Mouse (Mus musculus) layer of hippocampus, adult 18-20 months (tissue): ENCODE data around the gene Crk. TPM values are rescaled to one million over a fixed set of nuclear protein-coding genes. Genes with fewer than 3 reads are reported as not detected.

Source experiments
- DNase-seq, 2 experiments: peaks; one replicate each; pipeline ENCODE4 v3.0.0; 2022; ENCODE audit warnings: low spot score in 2 of 2
- long read RNA-seq: library from polyadenylated mRNA; stranded (forward); transcript quantifications from one replicate; pipeline ENCODE4 v2.0.0, GENCODE M21; 2021
- total RNA-seq, 2 experiments: library from RNA; stranded (reverse); gene quantifications; 2 replicates each; pipeline ENCODE4 v1.2.3; 2021

Crk gene
- total RNA-seq, result 100 to 1,000 TPM; 128 to 129 TPM
- long read RNA-seq, full-length matches to known transcripts, result 95 of 112 reads
- long read RNA-seq, partial matches to known transcripts, result 16 of 112 reads
- long read RNA-seq, other reads (novel, unspliced or antisense), result 1 of 112 reads

DNA sequence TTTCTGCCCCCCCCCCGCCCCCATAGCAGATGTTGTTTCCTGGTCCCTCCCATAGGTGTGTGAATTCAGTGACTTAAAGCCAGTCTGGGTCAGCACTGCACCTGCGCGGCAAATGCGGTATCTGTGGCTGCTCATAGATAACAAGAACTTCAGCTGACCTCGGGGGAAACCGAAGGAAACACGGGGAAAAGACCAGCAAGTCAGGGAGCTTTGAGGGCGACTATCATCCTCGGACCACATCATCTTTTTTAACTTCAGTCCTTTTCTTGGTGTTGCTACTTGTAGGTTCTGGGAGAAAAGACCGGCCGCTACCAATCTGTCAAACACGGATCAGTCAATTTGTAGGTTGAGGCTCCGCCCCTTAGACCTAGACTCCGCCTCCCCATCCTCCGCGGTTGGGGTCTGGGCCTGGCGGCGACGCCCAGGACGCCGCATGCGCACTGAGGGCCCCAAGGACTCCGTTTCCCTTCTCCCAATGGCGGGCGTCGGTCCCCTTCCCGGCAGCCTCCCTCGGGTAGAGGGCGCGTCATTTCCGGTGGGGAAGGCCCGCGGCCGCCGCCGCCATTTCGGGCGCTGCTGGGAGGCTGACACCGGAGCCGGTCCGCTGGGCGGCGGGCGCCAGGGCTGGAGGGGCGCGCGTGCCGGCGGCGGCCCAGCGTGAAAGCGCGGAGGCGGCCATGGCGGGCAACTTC lies at the start of gene Crk:
Gene Crk (plus strand): TSS at position 513 of the 692 bp plus-strand sequence.
- peak; percentile 97 to 98 for DNase-seq

GRCm38 (mm10) chr11:75630098-75630497 lies 49.0 kb upstream of the Crk start:
- no peak for DNase-seq

GRCm38 (mm10) chr11:75630645-75631229 lies 48.3 kb upstream of the Crk start, which contains the start of gene Inpp5k:
Gene Inpp5k (plus strand): TSS chr11:75630988.
- peak; percentile 98 for DNase-seq

DNA sequence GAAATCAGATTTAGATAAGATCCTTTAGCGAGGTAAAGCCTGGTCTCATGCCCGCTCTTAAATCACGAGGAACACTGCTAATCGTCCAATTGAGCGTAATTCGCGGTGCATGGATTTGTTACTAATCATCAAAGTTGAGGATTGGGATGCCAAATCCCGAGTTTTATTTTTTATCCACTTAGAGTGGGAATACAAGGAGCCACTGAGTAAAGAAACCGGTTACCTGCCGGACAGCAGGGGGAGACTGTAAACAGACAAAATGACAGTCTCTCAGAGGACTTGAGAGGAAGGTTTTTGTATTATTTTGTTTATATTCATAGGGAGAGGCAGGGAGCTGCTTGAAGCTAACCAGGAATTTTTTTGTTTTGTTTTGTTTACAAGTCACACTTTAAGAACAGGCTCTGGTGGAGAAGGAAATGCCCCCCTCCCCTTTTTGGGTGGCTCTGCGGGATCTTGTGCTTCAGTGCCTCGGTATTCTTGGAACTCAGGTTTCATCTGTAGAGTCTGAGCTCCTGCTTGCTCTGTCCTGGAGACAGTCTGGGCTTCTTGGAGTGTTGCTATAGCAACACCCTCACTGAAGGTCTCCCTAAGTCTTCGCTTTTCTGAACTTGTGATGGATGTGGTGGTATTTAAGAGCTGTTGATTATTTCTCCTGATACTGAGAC lies 47.4 kb upstream of the Crk start:
- DNase-seq, result no peak

DNA sequence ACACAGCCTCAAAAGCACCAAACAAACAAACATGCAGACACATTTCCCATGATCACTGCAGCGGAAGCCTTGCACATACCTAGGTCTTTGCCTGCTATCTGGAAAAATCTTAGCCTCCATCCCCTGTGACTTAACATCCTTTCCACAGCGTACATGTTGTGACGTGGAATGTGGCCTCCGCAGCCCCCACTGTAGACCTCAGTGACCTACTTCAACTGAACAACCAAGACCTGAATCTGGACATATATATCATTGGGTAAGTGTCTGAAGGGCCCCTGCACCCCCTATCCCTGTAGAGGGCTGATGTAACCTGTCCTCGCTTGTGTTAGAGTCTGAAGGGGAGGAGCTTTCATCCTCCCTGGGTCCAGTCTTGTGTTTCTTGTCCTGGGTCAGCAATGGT lies 46.1 kb upstream of the Crk start:
- no peak for DNase-seq

DNA sequence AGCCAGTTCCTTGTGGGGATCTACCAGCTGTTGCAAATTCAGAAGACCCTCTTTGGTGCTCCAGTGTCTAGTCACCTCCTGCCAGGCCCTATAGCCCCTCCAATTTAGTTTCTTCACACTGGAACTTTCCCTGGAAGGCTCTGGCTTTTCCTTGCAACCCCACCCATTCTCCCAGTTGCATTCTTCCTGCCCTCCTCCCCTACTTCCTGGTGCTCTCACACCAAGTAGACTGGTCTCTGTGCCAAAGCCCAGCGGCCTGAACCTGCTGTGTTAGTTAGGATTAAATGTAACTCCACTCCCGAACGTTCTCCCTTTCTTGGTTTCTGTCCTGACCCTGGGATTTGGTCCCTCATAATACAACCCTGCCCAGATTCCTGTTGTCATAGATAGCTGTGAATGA lies 44.3 kb upstream of the Crk start:
- DNase-seq, result no peak

GRCm38 (mm10) chr11:75635315-75635714 lies 43.7 kb upstream of the Crk start:
- no peak for DNase-seq

DNA sequence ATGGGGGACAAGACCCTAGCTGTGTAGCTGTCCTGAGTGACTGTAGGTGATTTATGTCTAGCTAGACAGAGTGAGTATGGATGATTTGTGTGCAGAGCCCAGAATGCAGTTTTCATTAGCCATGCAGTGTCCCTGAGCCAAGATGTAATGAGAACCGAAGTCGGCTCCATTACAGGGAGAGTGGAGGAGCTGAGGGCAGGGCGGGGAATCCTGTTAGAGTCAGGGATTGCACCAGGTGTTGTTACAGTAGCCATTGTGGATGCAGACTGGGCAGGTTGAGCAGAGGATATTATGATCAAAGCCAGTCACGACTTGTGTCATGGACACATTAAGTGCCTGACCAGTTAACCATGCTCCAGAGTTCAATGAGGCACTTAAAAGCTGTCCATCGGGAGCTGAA lies 35.7 kb upstream of the Crk start:
- DNase-seq, result no peak

- DNase-seq, result no peak
Observed at GRCm38 (mm10) chr11:75644684-75645083, 34.4 kb upstream of the Crk start.

DNA sequence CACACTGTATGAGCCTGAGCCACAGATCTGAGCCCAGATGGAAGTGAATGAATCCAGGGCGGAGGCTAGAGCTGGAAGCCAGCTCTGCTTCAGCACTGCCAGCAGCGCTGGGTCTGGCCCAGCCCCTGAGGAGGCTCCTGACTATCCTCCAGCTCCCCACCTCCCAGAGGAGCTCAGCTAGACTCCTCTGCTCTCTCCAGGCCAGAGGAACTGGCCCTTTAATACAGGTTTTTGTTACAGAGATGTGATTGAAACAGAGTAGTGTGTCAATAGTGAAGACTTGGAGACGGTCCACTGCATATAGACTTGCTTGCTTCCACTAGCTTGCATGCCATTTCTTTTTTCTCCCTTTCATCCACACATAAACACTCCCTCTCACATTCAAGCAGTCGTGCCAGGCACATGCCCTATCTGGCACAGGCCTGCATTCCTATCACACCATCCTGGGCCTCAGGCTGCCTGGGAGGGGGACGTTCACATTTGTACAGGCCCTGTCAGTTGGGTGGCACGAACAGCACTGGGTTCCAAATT lies 31.3 kb upstream of the Crk start:
- DNase-seq, result peak; percentile 47 to 74

DNA sequence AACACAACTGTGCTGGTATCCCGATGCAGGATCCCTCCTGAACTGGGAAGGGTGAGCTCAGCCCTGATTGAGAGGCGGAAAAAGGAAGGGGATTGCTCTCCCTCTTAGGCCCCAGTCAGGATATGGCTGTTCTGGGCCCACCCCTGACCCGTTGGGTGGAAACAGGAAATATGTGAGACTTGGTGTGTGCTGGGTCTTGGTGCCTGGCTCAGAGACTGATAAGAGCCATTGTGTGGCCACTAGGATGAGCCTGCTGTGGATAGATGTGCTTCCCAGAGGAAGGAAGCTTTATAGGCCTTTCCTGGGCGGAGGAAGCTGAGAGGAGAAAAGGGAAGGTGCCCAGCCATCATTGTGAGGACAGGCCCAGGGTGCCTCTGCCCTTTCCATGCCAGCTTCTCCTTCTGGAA lies 29.9 kb upstream of the Crk start:
- no peak for DNase-seq

DNA sequence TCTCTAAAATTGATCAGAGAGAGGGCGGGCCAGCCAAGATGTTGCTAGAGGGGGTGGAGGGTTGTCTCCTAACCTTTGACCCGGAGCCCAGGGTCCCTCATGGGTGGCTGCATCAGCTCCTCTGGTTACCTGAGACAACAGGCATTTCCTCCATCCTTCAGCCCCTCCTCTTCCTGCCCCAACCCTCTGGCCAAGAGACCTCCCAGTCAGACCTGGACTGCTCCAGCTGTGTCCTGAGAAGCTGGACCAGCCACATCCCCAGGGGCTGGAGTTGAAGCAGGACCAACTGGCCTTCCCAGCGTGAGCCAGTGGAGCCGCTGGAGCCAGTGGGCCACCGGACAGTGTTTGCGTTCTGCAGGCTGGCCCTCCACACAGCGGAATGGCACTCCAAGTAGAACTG lies 28.7 kb upstream of the Crk start, which contains the start of gene Myo1c:
Gene Myo1c (plus strand): TSS at position 194 of the 400 bp plus-strand sequence.
- DNase-seq, result no peak

DNA sequence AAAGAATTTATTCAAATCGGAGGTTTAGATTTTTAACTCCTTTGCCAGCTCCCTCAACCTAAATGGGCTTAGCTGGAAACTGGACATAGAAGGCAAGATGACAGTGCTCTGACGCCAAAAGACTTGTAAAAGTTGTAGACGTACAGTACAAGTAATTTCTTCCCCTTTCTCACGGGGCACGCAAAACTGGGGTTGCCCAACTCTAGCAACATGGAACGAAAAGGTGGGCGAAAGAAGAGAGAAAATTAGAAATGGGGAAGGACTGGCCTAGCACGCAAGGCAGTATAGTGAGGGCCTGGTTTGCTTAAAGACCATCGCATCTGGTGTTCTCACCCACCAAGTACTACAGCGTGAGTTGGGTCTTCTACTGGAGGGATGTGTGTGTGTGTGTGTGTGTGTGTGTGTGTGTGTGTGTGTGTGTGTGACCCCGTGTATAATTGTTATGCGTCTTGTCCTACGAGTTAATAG lies 28.1 kb upstream of the Crk start:
- no peak for DNase-seq

GRCm38 (mm10) chr11:75651426-75652221 lies 27.4 kb upstream of the Crk start:
- peak; percentile 73 to 74 for DNase-seq

GRCm38 (mm10) chr11:75652222-75652941 lies 26.7 kb upstream of the Crk start:
- DNase-seq, result no peak

- DNase-seq, result no peak
Observed at GRCm38 (mm10) chr11:75652942-75653684, 25.9 kb upstream of the Crk start.

- peak in 1 of 2 experiments; percentile 32 for DNase-seq
Observed at GRCm38 (mm10) chr11:75653781-75654470, 25.1 kb upstream of the Crk start.

DNA sequence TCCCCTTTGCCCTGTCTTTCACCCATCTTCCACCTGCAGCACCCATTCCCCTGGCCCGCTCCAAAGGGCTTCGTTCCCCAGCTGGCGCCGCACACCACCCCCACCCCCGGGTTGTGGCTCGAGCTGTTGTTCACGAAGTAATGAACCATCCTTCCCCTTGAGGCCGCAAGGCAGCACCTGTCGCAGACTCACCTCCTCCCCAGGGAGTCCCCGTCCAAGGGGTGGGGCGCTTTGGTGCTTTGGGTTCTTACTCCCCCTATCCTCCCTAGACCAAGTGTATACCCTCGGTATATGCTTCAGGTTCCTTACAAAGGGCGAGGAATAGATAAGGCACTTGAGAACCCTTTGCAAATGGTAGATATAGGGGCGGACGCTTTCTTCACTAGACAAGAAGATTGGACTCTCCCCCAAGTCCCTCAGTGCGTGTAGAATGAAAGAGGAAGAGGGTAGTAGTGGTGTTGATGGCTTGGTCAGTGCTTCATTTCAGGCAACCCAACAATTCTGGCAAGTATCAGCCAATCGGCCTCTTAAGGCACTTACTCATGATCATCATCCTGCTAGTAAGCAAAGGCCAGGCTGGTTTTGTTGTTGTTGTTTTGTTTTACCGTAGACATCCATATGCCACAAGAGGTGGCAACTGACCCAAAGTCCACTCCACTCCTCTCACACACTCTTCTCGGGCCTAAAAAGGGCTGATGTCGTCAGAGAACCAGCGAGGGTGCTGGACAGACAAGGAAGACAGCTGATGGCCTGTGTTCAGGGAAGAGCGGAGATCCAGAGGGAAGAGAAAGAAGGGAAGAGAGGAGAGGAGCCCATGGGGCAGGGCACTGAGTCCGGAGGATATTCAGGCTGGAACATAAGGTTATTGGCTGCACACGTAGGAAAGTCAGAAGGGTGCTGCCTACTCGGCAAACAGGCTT lies 24.3 kb upstream of the Crk start:
- no peak for DNase-seq
